Mouse (Mus musculus): ENCODE data around the gene Phyhd1. TPM values are rescaled to one million over a fixed set of nuclear protein-coding genes. Genes with fewer than 3 reads are reported as not detected.

Phyhd1 gene
- total RNA-seq, 2 experiments from 2014 or later, result 14.2 to 14.6 TPM

GRCm38 (mm10) chr2:30253809-30254208, 12.2 kb upstream of the Phyhd1 start:
- DNase-seq (ENCODE audit: extremely low spot score in 1 of 2, low spot score in 2 of 2), result no peak
- intact Hi-C loops (cut with DNase I), result no loop called here

- intact Hi-C loops (cut with DNase I), result no loop called here
- DNase-seq (ENCODE audit: extremely low spot score in 1 of 2, low spot score in 2 of 2), result no peak
Measured at GRCm38 (mm10) chr2:30255631-30256395, 10.2 kb upstream of the Phyhd1 start.

GRCm38 (mm10) chr2:30256616-30257350, 9.2 kb upstream of the Phyhd1 start:
- intact Hi-C loops (cut with DNase I), result no loop called here

GRCm38 (mm10) chr2:30257699-30258460, 8.1 kb upstream of the Phyhd1 start:
- intact Hi-C loops (cut with DNase I), result no loop called here
- DNase-seq (ENCODE audit: extremely low spot score in 1 of 2, low spot score in 2 of 2), result no peak

More at GRCm38 (mm10) chr2:30256616-30257350, 9.2 kb upstream of the Phyhd1 start:
- no peak for DNase-seq (ENCODE audit: extremely low spot score in 1 of 2, low spot score in 2 of 2)

GRCm38 (mm10) chr2:30258600-30258999, 7.4 kb upstream of the Phyhd1 start:
- DNase-seq (ENCODE audit: extremely low spot score in 1 of 2, low spot score in 2 of 2), result no peak
- intact Hi-C loops (cut with DNase I), result no loop called here

GRCm38 (mm10) chr2:30259131-30260064, 6.6 kb upstream of the Phyhd1 start:
- intact Hi-C loops (cut with DNase I), result no loop called here

GRCm38 (mm10) chr2:30261064-30261736, 4.8 kb upstream of the Phyhd1 start:
- DNase-seq (ENCODE audit: extremely low spot score in 1 of 2, low spot score in 2 of 2), result no peak
- intact Hi-C loops (cut with DNase I), result no loop called here

More at GRCm38 (mm10) chr2:30259131-30260064, 6.6 kb upstream of the Phyhd1 start:
- DNase-seq (ENCODE audit: extremely low spot score in 1 of 2, low spot score in 2 of 2), result no peak

GRCm38 (mm10) chr2:30261921-30262839, 3.8 kb upstream of the Phyhd1 start:
- intact Hi-C loops (cut with DNase I), result no loop called here
- no peak for DNase-seq (ENCODE audit: extremely low spot score in 1 of 2, low spot score in 2 of 2)

GRCm38 (mm10) chr2:30262840-30263441, 3.1 kb upstream of the Phyhd1 start:
- intact Hi-C loops (cut with DNase I), result no loop called here
- peak; percentile 62 to 77 for DNase-seq (ENCODE audit: extremely low spot score in 1 of 2, low spot score in 2 of 2)

GRCm38 (mm10) chr2:30263811-30264210, 2.2 kb upstream of the Phyhd1 start:
- intact Hi-C loops (cut with DNase I), result no loop called here
- no peak for DNase-seq (ENCODE audit: extremely low spot score in 1 of 2, low spot score in 2 of 2)

GRCm38 (mm10) chr2:30264671-30265519, 1.1 kb upstream of the Phyhd1 start:
- intact Hi-C loops (cut with DNase I), result loop anchor here (5.0 kb wide), 1 partner anchor 83 kb away; no protein-coding TSS in a partner anchor
- DNase-seq (ENCODE audit: extremely low spot score in 1 of 2, low spot score in 2 of 2), result no peak

GRCm38 (mm10) chr2:30266392-30266941, 464 bp downstream of the Phyhd1 start:
- intact Hi-C loops (cut with DNase I), result loop anchor here (5.0 kb wide), 1 partner anchor 84 kb away; no protein-coding TSS in a partner anchor
- peak in 1 of 2 experiments; percentile 67 for DNase-seq (ENCODE audit: extremely low spot score in 1 of 2, low spot score in 2 of 2)

GRCm38 (mm10) chr2:30267466-30267865, 1.5 kb downstream of the Phyhd1 start:
- intact Hi-C loops (cut with DNase I), result loop anchor here (5.0 kb wide), 1 partner anchor 85 kb away; no protein-coding TSS in a partner anchor
- DNase-seq (ENCODE audit: extremely low spot score in 1 of 2, low spot score in 2 of 2), result no peak

- no peak for DNase-seq (ENCODE audit: extremely low spot score in 1 of 2, low spot score in 2 of 2)
- intact Hi-C loops (cut with DNase I), result loop anchor here (5.0 kb wide), 1 partner anchor 86 kb away; no protein-coding TSS in a partner anchor
Measured at GRCm38 (mm10) chr2:30268371-30268770, 2.4 kb downstream of the Phyhd1 start.
